Mouse (Mus musculus): Measurements from ENCODE around the gene Hist2h3c1. TPM values are rescaled to one million over a fixed set of nuclear protein-coding genes. Genes with fewer than 3 reads are reported as not detected.

Gene Hist2h3c1
- polyA plus RNA-seq, 1 experiment: not detected

GRCm38 (mm10) chr3:96225421-96225820, 21.1 kb upstream of the Hist2h3c1 start:
- Histone ChIP-seq H3K4me3 (ENCODE audit: control insufficient read depth, insufficient read depth, low read length) (no peak overlapping the region), H3K27ac (ENCODE audit: control insufficient read depth, insufficient read depth, low read length) (no peak overlapping the region), H3K4me1 (replicated peaks; ENCODE audit: control insufficient read depth, insufficient read depth, low read length) (peaks cover 19% of the 10 kb centered on the region), H3K36me3 (ENCODE audit: control insufficient read depth, insufficient read depth, low read length) (no peaks in the 10 kb centered on the region), H3K27me3 (ENCODE audit: control insufficient read depth, insufficient read depth, low read length) (no peaks in the 10 kb centered on the region)
- no peak for DNase-seq
- TF ChIP-seq CTCF (IDR thresholded peaks at IDR 0.05; ENCODE audit: borderline replicate concordance, control insufficient read depth, extremely low read depth, insufficient read depth, low read length, poor library complexity) (no peak), POLR2A (IDR thresholded peaks at IDR 0.05; ENCODE audit: control insufficient read depth, extremely low read depth, insufficient read depth, low read length, poor library complexity) (no peak)
- WGBS: 82% methylated on average over 2 of the region's 2 CpGs

GRCm38 (mm10) chr3:96226695-96227648, 19.5 kb upstream of the Hist2h3c1 start:
- WGBS: 83% methylated on average over 8 of the region's 8 CpGs
- Histone ChIP-seq H3K4me1 (replicated peaks; ENCODE audit: control insufficient read depth, insufficient read depth, low read length) (peaks cover 16% of the 10 kb centered on the region), H3K27me3 (ENCODE audit: control insufficient read depth, insufficient read depth, low read length) (no peaks in the 10 kb centered on the region), H3K36me3 (ENCODE audit: control insufficient read depth, insufficient read depth, low read length) (no peaks in the 10 kb centered on the region), H3K27ac (ENCODE audit: control insufficient read depth, insufficient read depth, low read length) (no peak overlapping the region), H3K4me3 (ENCODE audit: control insufficient read depth, insufficient read depth, low read length) (no peak overlapping the region)
- no peak for DNase-seq
- no peak for TF ChIP-seq CTCF (IDR thresholded peaks at IDR 0.05; ENCODE audit: borderline replicate concordance, control insufficient read depth, extremely low read depth, insufficient read depth, low read length, poor library complexity)
- TF ChIP-seq POLR2A (IDR thresholded peaks at IDR 0.05; ENCODE audit: control insufficient read depth, extremely low read depth, insufficient read depth, low read length, poor library complexity): no peak

- H3K27ac ChIP-seq (ENCODE audit: control insufficient read depth, insufficient read depth, low read length): no peak overlapping the region
- no peak for DNase-seq
- peaks cover 8% of the 10 kb centered on the region for H3K4me1 ChIP-seq (replicated peaks; ENCODE audit: control insufficient read depth, insufficient read depth, low read length)
- WGBS: 66% methylated on average over 2 of the region's 2 CpGs
- TF ChIP-seq POLR2A (IDR thresholded peaks at IDR 0.05; ENCODE audit: control insufficient read depth, extremely low read depth, insufficient read depth, low read length, poor library complexity): no peak
- TF ChIP-seq CTCF (IDR thresholded peaks at IDR 0.05; ENCODE audit: borderline replicate concordance, control insufficient read depth, extremely low read depth, insufficient read depth, low read length, poor library complexity): no peak
- H3K27me3 ChIP-seq (ENCODE audit: control insufficient read depth, insufficient read depth, low read length): no peaks in the 10 kb centered on the region
- H3K4me3 ChIP-seq (ENCODE audit: control insufficient read depth, insufficient read depth, low read length): no peak overlapping the region
- H3K36me3 ChIP-seq (ENCODE audit: control insufficient read depth, insufficient read depth, low read length): no peaks in the 10 kb centered on the region
These were observed 17.7 kb upstream of the Hist2h3c1 start for GRCm38 (mm10) chr3:96228828-96229227.

GRCm38 (mm10) chr3:96230404-96230803, 16.1 kb upstream of the Hist2h3c1 start:
- Histone ChIP-seq H3K4me3 (ENCODE audit: control insufficient read depth, insufficient read depth, low read length) (no peak overlapping the region), H3K27ac (ENCODE audit: control insufficient read depth, insufficient read depth, low read length) (no peak overlapping the region), H3K4me1 (replicated peaks; ENCODE audit: control insufficient read depth, insufficient read depth, low read length) (0 out of 2 replicates have a peak, but pooled peaks cover under 1% of the 10 kb centered on the region), H3K27me3 (ENCODE audit: control insufficient read depth, insufficient read depth, low read length) (no peaks in the 10 kb centered on the region), H3K36me3 (ENCODE audit: control insufficient read depth, insufficient read depth, low read length) (no peaks in the 10 kb centered on the region)
- no peak for DNase-seq
- WGBS: 56% methylated on average over 2 of the region's 2 CpGs
- TF ChIP-seq POLR2A (IDR thresholded peaks at IDR 0.05; ENCODE audit: control insufficient read depth, extremely low read depth, insufficient read depth, low read length, poor library complexity) (no peak), CTCF (IDR thresholded peaks at IDR 0.05; ENCODE audit: borderline replicate concordance, control insufficient read depth, extremely low read depth, insufficient read depth, low read length, poor library complexity) (no peak)

- no peak overlapping the region for H3K4me3 ChIP-seq (ENCODE audit: control insufficient read depth, insufficient read depth, low read length)
- 93% methylated on average over 4 of the region's 4 CpGs for WGBS
- no peaks in the 10 kb centered on the region for H3K4me1 ChIP-seq (replicated peaks; ENCODE audit: control insufficient read depth, insufficient read depth, low read length)
- H3K27ac ChIP-seq (ENCODE audit: control insufficient read depth, insufficient read depth, low read length): no peak overlapping the region
- no peak for DNase-seq
- TF ChIP-seq CTCF (IDR thresholded peaks at IDR 0.05; ENCODE audit: borderline replicate concordance, control insufficient read depth, extremely low read depth, insufficient read depth, low read length, poor library complexity) (no peak), POLR2A (IDR thresholded peaks at IDR 0.05; ENCODE audit: control insufficient read depth, extremely low read depth, insufficient read depth, low read length, poor library complexity) (no peak)
- no peaks in the 10 kb centered on the region for H3K36me3 ChIP-seq (ENCODE audit: control insufficient read depth, insufficient read depth, low read length)
- no peaks in the 10 kb centered on the region for H3K27me3 ChIP-seq (ENCODE audit: control insufficient read depth, insufficient read depth, low read length)
These were observed 15.4 kb upstream of the Hist2h3c1 start for GRCm38 (mm10) chr3:96230910-96231757.

- no peak overlapping the region for H3K27ac ChIP-seq (ENCODE audit: control insufficient read depth, insufficient read depth, low read length)
These were observed 14.7 kb upstream of the Hist2h3c1 start for GRCm38 (mm10) chr3:96231758-96232120.

More at GRCm38 (mm10) chr3:96231758-96232120, 14.7 kb upstream of the Hist2h3c1 start:
- Histone ChIP-seq H3K36me3 (ENCODE audit: control insufficient read depth, insufficient read depth, low read length) (no peaks in the 10 kb centered on the region), H3K27me3 (ENCODE audit: control insufficient read depth, insufficient read depth, low read length) (no peaks in the 10 kb centered on the region), H3K4me1 (replicated peaks; ENCODE audit: control insufficient read depth, insufficient read depth, low read length) (no peaks in the 10 kb centered on the region), H3K4me3 (ENCODE audit: control insufficient read depth, insufficient read depth, low read length) (no peak overlapping the region)
- TF ChIP-seq POLR2A (IDR thresholded peaks at IDR 0.05; ENCODE audit: control insufficient read depth, extremely low read depth, insufficient read depth, low read length, poor library complexity) (no peak), CTCF (IDR thresholded peaks at IDR 0.05; ENCODE audit: borderline replicate concordance, control insufficient read depth, extremely low read depth, insufficient read depth, low read length, poor library complexity) (no peak)
- 82% methylated on average over 2 of the region's 2 CpGs for WGBS
- DNase-seq: no peak

Data from thymus, adult 2 months (tissue).